Mouse (Mus musculus) embryonic facial prominence, embryonic 14.5 days (tissue): ENCODE results near the gene Cpvl. TPM values are rescaled to one million over a fixed set of nuclear protein-coding genes. Genes with fewer than 3 reads are reported as not detected.

Experiments
- ATAC-seq: fragments of 200-750 bp; cut with Nextera tagmentation; 2 replicates; pipeline ENCODE4 v1.8.0; 2017; ENCODE audit warnings: low read depth, moderate number of reproducible peaks, moderate TSS enrichment
- DNase-seq: peaks from one replicate; pipeline ENCODE4 v3.0.0-alpha.2; 2015; ENCODE audit warnings: low spot score
- H3K27ac ChIP-seq: fragments of 300-500 bp; sonication (generic); replicated peaks from 2 replicates; pipeline ENCODE4 v1.5.1; 2014; ENCODE audit warnings: low read depth, mild to moderate bottlenecking, low read length, moderate library complexity
- H3K27me3 ChIP-seq: fragments of 300-500 bp; sonication (generic); replicated peaks from 2 replicates; pipeline ENCODE4 v1.6.1; 2014; ENCODE audit warnings: low read length; ENCODE audit not compliant: control insufficient read depth, insufficient read depth
- H3K36me3 ChIP-seq: fragments of 300-500 bp; sonication (generic); 2 replicates; pipeline ENCODE4 v1.6.1; 2014; ENCODE audit warnings: low read length, mixed read lengths; ENCODE audit not compliant: control insufficient read depth, insufficient read depth
- H3K4me1 ChIP-seq: fragments of 300-500 bp; sonication (generic); 2 replicates; pipeline ENCODE4 v1.6.1; 2014; ENCODE audit warnings: antibody characterized with exemption, low read length; ENCODE audit not compliant: control insufficient read depth, insufficient read depth
- H3K4me2 ChIP-seq: fragments of 300-500 bp; sonication (generic); 2 replicates; pipeline ENCODE4 v1.6.1; 2014; ENCODE audit warnings: low read depth, mild to moderate bottlenecking, low read length, moderate library complexity, mixed read lengths
- H3K4me3 ChIP-seq: fragments of 300-500 bp; sonication (generic); 2 replicates; pipeline ENCODE4 v1.5.1; 2014; ENCODE audit warnings: low read depth, mild to moderate bottlenecking, low read length
- H3K9ac ChIP-seq: fragments of 300-500 bp; sonication (generic); 2 replicates; pipeline ENCODE4 v1.6.1; 2014; ENCODE audit warnings: low read depth, mild to moderate bottlenecking, low read length, moderate library complexity, mixed read lengths
- H3K9me3 ChIP-seq: fragments of 300-500 bp; sonication (generic); 2 replicates; pipeline ENCODE4 v1.6.1; 2016; ENCODE audit warnings: low read length; ENCODE audit not compliant: control insufficient read depth
- WGBS: fragments of 180-500 bp; shearing (Covaris S2); extraction: QIAGEN DNeasy Blood & Tissue Kit; methylation state at CpG from one replicate; pipeline ENCODE4 v1.1.7; 2014; 5-methylcytosine and 5-hydroxymethylcytosine counted together
- polyA plus RNA-seq: library from polyadenylated mRNA; unstranded; fragments of >200 nt; fragmentation: Nextera tagmentation; extraction: Ambion mirVana; gene quantifications from 2 replicates; pipeline ENCODE4 v1.2.1, GENCODE M21; 2014

Gene Cpvl
- polyA plus RNA-seq, 1 experiment from 2014 or later: not detected

GRCm38 (mm10) chr6:53913151-53913550, 65.3 kb downstream of the Cpvl start:
- H3K4me2 ChIP-seq: no peak overlapping the region
- H3K27me3 ChIP-seq: no peaks in the 10 kb centered on the region
- H3K9ac ChIP-seq: no peak overlapping the region
- no peak for ATAC-seq
- H3K4me1 ChIP-seq: peaks cover 3% of the 10 kb centered on the region; the same call in 1 of the 2 replicates
- no peak overlapping the region for H3K4me3 ChIP-seq
- DNase-seq: no peak
- no peak overlapping the region for H3K27ac ChIP-seq
- no peaks in the 10 kb centered on the region for H3K36me3 ChIP-seq
- H3K9me3 ChIP-seq: no peaks in the 10 kb centered on the region
- WGBS: 31% methylated on average over 7 of the region's 7 CpGs

- Histone ChIP-seq H3K27me3 (no peaks in the 10 kb centered on the region), H3K9ac (no peak overlapping the region), H3K27ac (no peak overlapping the region), H3K4me2 (no peak overlapping the region), H3K36me3 (no peaks in the 10 kb centered on the region), H3K4me1 (peaks cover 9% of the 10 kb centered on the region), H3K4me3 (no peak overlapping the region), H3K9me3 (no peaks in the 10 kb centered on the region)
- 61% methylated on average over 6 of the region's 6 CpGs for WGBS
- DNase-seq: no peak
- ATAC-seq: no peak
These were observed 66.2 kb downstream of the Cpvl start for GRCm38 (mm10) chr6:53912112-53912782.

DNA sequence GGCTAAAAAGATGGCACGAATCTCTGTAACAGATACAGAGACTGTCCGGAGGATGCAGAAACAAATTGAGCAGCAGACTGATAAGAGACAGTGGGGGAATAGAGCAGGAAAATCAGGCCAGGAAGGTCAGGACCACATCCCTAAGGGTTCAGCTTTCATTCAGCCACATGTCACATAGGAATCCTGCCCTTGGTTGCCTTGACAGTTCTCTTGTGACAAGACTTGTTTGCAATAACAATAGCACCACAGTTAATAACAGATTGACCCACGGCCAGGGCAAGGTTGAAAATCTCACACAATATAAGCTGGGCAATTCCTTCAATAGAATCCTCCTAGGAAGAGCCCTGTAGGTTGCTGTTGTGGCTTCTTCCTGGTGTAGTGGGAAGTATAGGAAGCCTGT, 68.5 kb downstream of the Cpvl start:
- DNase-seq (no peak), ATAC-seq (no peak)
- H3K9me3 ChIP-seq: no peaks in the 10 kb centered on the region
- H3K36me3 ChIP-seq: no peaks in the 10 kb centered on the region
- H3K27ac ChIP-seq: no peak overlapping the region
- H3K9ac ChIP-seq: no peak overlapping the region
- no peak overlapping the region for H3K4me3 ChIP-seq
- 36% methylated on average over 3 of the region's 3 CpGs for whole genome bisulfite sequencing
- no peak overlapping the region for H3K4me2 ChIP-seq
- peaks cover 28% of the 10 kb centered on the region for H3K4me1 ChIP-seq
- no peaks in the 10 kb centered on the region for H3K27me3 ChIP-seq

- Histone ChIP-seq H3K36me3 (no peaks in the 10 kb centered on the region), H3K9ac (no peak overlapping the region), H3K4me2 (no peak overlapping the region), H3K27me3 (no peaks in the 10 kb centered on the region), H3K4me3 (no peak overlapping the region), H3K27ac (no peak overlapping the region), H3K9me3 (no peaks in the 10 kb centered on the region), H3K4me1 (peaks cover 32% of the 10 kb centered on the region)
- 22% methylated on average over 4 of the region's 5 CpGs for WGBS
- DNase-seq: no peak
- ATAC-seq: no peak
These were observed 69.0 kb downstream of the Cpvl start for GRCm38 (mm10) chr6:53909446-53909845.

- no peaks in the 10 kb centered on the region for H3K9me3 ChIP-seq
- no peak overlapping the region for H3K27ac ChIP-seq
- H3K4me2 ChIP-seq: no peak overlapping the region
- 45% methylated on average over 4 of the region's 4 CpGs for WGBS
- no peak overlapping the region for H3K9ac ChIP-seq
- DNase-seq (peak; percentile 75), ATAC-seq (no peak)
- H3K4me1 ChIP-seq: peaks cover 32% of the 10 kb centered on the region
- H3K4me3 ChIP-seq: no peak overlapping the region
- H3K36me3 ChIP-seq: no peaks in the 10 kb centered on the region
- no peaks in the 10 kb centered on the region for H3K27me3 ChIP-seq
These were observed 71.6 kb downstream of the Cpvl start for GRCm38 (mm10) chr6:53906871-53907270.

DNA sequence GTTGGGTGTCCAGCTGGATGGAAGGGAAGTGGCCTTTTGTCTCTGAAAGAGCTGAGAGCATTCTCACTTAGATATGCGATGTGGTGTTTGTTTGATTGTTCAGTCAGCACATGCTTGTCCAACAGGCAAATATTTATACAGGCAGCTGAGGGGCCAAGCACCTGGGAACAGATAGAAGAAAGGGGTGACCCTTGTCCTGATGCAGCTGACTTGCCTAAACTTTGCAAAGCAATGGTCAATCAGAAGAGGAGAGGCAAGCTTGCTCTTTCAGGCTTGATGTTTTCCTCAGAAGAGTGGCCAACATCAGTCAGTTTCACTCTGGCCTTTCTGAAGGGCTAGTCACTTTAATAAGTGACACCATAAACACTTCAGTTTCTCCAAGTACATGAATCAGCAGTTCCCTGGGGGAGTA, 72.4 kb downstream of the Cpvl start:
- ATAC-seq (no peak), DNase-seq (no peak)
- peaks cover 32% of the 10 kb centered on the region for H3K4me1 ChIP-seq
- H3K27me3 ChIP-seq: no peaks in the 10 kb centered on the region
- 60% methylated on average over 1 of the region's 1 CpGs for WGBS
- no peak overlapping the region for H3K4me3 ChIP-seq
- H3K4me2 ChIP-seq: no peak overlapping the region
- no peaks in the 10 kb centered on the region for H3K36me3 ChIP-seq
- no peak overlapping the region for H3K27ac ChIP-seq
- H3K9me3 ChIP-seq: no peaks in the 10 kb centered on the region
- H3K9ac ChIP-seq: no peak overlapping the region

DNA sequence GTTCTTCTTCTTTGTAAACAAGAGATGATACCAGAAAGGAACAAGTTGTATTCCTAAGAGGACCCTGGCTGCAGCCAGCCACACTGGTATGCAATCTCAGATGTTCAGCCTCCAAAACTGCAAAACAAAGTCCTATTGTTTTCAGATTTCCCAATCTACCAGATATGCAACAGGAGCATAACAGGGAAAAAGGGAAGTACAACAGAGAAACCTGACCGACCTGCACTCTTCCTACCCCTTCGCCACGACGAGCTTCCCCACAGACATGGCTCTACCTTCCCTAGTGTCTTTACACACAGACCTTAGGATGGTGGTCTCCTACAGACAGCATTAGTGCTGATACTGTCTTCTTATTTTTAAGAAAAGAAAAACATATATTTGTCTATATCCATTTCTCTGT, 72.9 kb downstream of the Cpvl start:
- Histone ChIP-seq H3K36me3 (no peaks in the 10 kb centered on the region), H3K4me3 (no peak overlapping the region), H3K4me1 (peaks cover 32% of the 10 kb centered on the region), H3K27me3 (no peaks in the 10 kb centered on the region), H3K4me2 (no peak overlapping the region), H3K27ac (no peak overlapping the region), H3K9me3 (no peaks in the 10 kb centered on the region), H3K9ac (no peak overlapping the region)
- DNase-seq (no peak), ATAC-seq (no peak)
- 66% methylated on average over 4 of the region's 4 CpGs for WGBS

DNA sequence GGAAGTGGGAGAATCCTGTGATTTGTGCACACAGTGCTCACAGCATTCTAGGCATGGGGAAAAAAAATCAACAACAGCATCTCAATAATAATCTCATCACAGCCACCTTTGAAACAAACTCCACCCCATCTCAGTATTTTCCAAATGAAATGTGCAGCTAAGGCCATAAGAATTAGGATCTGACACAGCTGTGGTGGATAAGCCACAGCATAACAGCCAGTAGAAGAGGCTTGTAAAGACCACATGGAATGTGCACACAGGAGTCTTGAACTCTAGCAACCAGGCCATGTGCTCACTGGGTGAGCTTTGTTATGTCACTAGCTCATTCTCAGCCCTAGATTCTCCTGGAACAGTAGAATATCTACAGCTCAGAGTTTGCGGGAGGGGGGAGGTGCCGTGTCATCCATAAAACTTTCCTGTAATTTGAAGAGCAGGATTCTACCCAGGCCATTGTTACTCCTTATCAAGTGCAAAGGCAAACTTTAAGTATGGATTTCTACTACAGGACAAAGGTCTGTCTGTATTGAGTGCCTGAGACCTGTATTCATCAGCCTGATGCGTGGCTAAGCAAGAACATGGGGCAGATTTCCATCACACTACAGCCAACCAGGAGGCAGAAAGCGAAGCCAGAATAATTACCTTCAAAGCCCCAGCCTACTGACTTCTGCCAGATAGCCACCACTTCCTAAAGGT, 73.6 kb downstream of the Cpvl start:
- Histone ChIP-seq H3K4me3 (no peak overlapping the region), H3K36me3 (no peaks in the 10 kb centered on the region), H3K27me3 (no peaks in the 10 kb centered on the region), H3K4me2 (no peak overlapping the region), H3K9ac (no peak overlapping the region), H3K27ac (no peak overlapping the region), H3K9me3 (no peaks in the 10 kb centered on the region), H3K4me1 (peaks cover 36% of the 10 kb centered on the region)
- ATAC-seq (no peak), DNase-seq (no peak)
- WGBS: 77% methylated on average over 4 of the region's 4 CpGs

DNA sequence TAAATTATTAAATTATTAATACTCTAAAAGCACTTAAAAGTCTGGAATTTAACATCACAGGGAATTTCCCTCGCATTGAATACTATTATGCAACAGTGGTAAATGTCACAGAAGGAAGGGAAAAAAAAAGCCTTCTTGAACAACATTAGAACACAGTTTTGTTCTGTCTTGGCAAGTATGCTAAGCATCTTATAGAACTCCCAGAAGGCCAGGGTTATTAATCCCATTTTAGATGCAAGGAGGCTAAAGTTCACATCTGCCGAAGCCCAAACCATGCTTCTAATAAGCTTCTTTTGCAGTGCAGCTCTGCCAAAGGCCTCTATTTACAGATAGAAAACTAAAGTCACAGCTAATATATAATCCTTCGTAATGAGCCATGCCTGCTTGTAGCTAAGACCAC, 74.3 kb downstream of the Cpvl start:
- no peak overlapping the region for H3K4me3 ChIP-seq
- WGBS: 48% methylated on average over 3 of the region's 3 CpGs
- H3K4me1 ChIP-seq: peaks cover 36% of the 10 kb centered on the region
- H3K9me3 ChIP-seq: no peaks in the 10 kb centered on the region
- no peak overlapping the region for H3K27ac ChIP-seq
- H3K4me2 ChIP-seq: no peak overlapping the region
- H3K36me3 ChIP-seq: no peaks in the 10 kb centered on the region
- no peak for ATAC-seq
- H3K27me3 ChIP-seq: no peaks in the 10 kb centered on the region
- no peak overlapping the region for H3K9ac ChIP-seq
- DNase-seq: peak; percentile 58
